Mouse (Mus musculus) brain, embryonic 14.5 days (tissue): ENCODE results near the gene Il13ra1. TPM values are rescaled to one million over a fixed set of nuclear protein-coding genes. Genes with fewer than 3 reads are reported as not detected.
A peak's percentile ranks its signal among the peaks of the same experiment; 100 is the strongest.

Experiments
- DNase-seq: peaks from one replicate; pipeline ENCODE4 v3.0.0-alpha.2; 2011; ENCODE audit warnings: low read depth
- CTCF ChIP-seq: fragments of 200-500 bp; IDR thresholded peaks from 2 replicates; pipeline ENCODE4 v1.5.1; 2012; ENCODE audit warnings: inconsistent platforms, mild to moderate bottlenecking, moderate library complexity, borderline replicate concordance; ENCODE audit not compliant: insufficient read depth, insufficient read length; ENCODE audit errors: extremely low read depth
- POLR2A ChIP-seq: fragments of 200-500 bp; IDR thresholded peaks from 2 replicates; pipeline ENCODE4 v1.6.1; 2012; ENCODE audit warnings: mild to moderate bottlenecking, inconsistent platforms, borderline replicate concordance; ENCODE audit not compliant: poor library complexity, insufficient read depth, insufficient read length, severe bottlenecking; ENCODE audit errors: extremely low read depth
- polyA plus RNA-seq: library from polyadenylated mRNA; depleted of rRNA; stranded (reverse); fragments of >200 nt; gene quantifications from 2 replicates; pipeline ENCODE4 v1.2.3, GENCODE M21; 2012; rRNA removed

Il13ra1 gene
- polyA plus RNA-seq, 1 experiment = 3.7 TPM

- DNase-seq = peak; percentile 86
- TF ChIP-seq POLR2A (peak; percentile 26; the same call in 1 of the 2 replicates), CTCF (no peak)
Measured at GRCm38 (mm10) chrX:36195736-36196525, 84.0 kb downstream of the Il13ra1 start, which contains the start of gene Zcchc12. Gene Zcchc12, plus strand, starts transcription at chrX:36195904.

- no peak for DNase-seq
- TF ChIP-seq POLR2A (no peak), CTCF (peak; percentile 21; the same call in 1 of the 2 replicates)
Measured at GRCm38 (mm10) chrX:36209554-36209953, 97.6 kb downstream of the Il13ra1 start.

DNA sequence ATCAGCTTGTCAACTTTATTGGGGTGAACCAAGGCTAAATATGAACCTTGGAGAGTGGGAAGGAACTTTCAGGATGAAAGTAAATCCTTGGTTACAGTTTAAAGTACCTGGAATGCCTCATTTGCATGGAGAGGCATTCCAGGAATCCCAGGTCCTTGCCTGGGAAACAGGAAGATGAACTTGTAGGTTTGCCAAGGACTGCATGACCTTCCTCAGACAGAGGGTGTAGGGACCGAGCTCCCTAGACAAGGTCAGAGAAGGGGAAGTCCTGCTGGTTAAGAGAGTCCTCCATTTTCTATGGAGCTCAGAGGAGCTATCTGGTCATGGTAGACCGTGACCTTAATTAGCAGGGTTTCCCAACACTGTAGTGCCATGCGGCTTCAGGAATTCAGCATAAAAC, 99.3 kb downstream of the Il13ra1 start:
- TF ChIP-seq CTCF (no peak), POLR2A (no peak)
- no peak for DNase-seq

Other genes with a start within 250 kb of the Il13ra1 start
- 17.4 and 21.0 TPM in 2 replicates for gene Dock11, start 223.3 kb upstream of the Il13ra1 start, polyA plus RNA-seq
- 161 and 162 TPM in 2 replicates for gene Zcchc12, start 83.8 kb downstream of the Il13ra1 start, polyA plus RNA-seq
- 1.2 and 1.7 TPM in 2 replicates for gene Lonrf3, start 216.2 kb downstream of the Il13ra1 start, polyA plus RNA-seq